Mouse (Mus musculus) brain, embryonic 14.5 days (tissue): ENCODE results near the gene Cysrt1.

ENCODE experiments used
- CTCF ChIP-seq: fragments of 200-500 bp; IDR thresholded peaks from 2 replicates; pipeline ENCODE4 v1.5.1; 2012; ENCODE audit warnings: inconsistent platforms, mild to moderate bottlenecking, moderate library complexity, borderline replicate concordance; ENCODE audit not compliant: insufficient read depth, insufficient read length; ENCODE audit errors: extremely low read depth
- POLR2A ChIP-seq: fragments of 200-500 bp; IDR thresholded peaks from 2 replicates; pipeline ENCODE4 v1.6.1; 2012; ENCODE audit warnings: mild to moderate bottlenecking, inconsistent platforms, borderline replicate concordance; ENCODE audit not compliant: poor library complexity, insufficient read depth, insufficient read length, severe bottlenecking; ENCODE audit errors: extremely low read depth

- TF ChIP-seq CTCF (peak; percentile 14; the same call in 1 of the 2 replicates), POLR2A (peak; percentile 96)
Measured at GRCm38 (mm10) chr2:25224492-25224765, 17.8 kb downstream of the Cysrt1 start, which contains the start of gene Tubb4b.
